Mouse (Mus musculus) Patski (cell line): ENCODE results near the gene Retnlg. TPM values are rescaled to one million over a fixed set of nuclear protein-coding genes. Genes with fewer than 3 reads are reported as not detected.

Experiments used
- ATAC-seq: fragments of 100-300 bp; one replicate; pipeline ENCODE4 v1.8.0; 2021
- CTCF ChIA-PET: fragments of 350-600 bp; sonication (Branson Sonifier 250); formaldehyde crosslinking; loops from one replicate; lab custom pipeline; 2022; ENCODE audit warnings: inconsistent platforms; lab: Charles Lee
- POLR2A ChIA-PET: fragments of 350-600 bp; sonication (Branson Sonifier 250); formaldehyde crosslinking; loops from one replicate; lab custom pipeline; 2022; ENCODE audit warnings: antibody characterized with exemption, inconsistent platforms; lab: Charles Lee
- DNase-seq: peaks from one replicate; pipeline ENCODE4 v3.0.0-alpha.2; 2011; ENCODE audit warnings: low read depth, low spot score
- H3K27me3 ChIP-seq: fragments of 371-371 bp; one replicate; pipeline ENCODE4 v1.5.1; 2021
- CTCF ChIP-seq: fragments of 100-300 bp; IDR thresholded peaks from one replicate; pipeline ENCODE4 v1.5.1; 2021
- in situ Hi-C: fragments of 300-500 bp; cut with MboI; formaldehyde crosslinking; loops from 3 replicates; pipeline ENCODE4 v1.11.1; 2018; ENCODE audit warnings: low pct_unique_long_range_greater_than_20kb, mixed read lengths
- polyA plus RNA-seq: library from polyadenylated mRNA; unstranded; gene quantifications from one replicate; pipeline ENCODE4 v1.2.3, GENCODE M21; 2021

Gene Retnlg
- polyA plus RNA-seq, 1 experiment from 2014 or later = not detected

DNA sequence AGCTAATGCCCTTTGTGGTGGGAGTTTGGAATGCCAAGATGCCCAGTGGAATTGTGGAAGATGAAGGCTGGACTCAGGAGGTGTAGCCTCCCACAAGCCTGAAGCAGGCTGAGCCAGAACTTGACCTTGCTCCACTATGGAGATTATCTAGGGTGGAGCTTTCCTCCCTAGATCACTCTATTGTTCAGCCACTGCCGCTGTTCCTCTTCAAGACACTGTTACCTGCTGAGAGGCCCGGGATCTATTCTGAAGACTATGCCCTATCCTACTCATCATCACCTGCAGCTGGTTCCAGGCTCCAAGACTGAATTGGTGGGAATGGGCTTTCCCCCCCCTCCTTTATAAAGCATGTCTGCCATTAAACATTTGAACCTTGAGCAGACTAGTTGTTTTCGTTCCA, 2.8 kb upstream of the Retnlg start:
- POLR2A ChIA-PET = no interaction called here
- DNase-seq (no peak), ATAC-seq (no peak)
- H3K27me3 ChIP-seq = peaks cover 6% of the 10 kb centered on the region
- CTCF ChIA-PET = no interaction called here
- in situ Hi-C loops = no loop called here
- no peak for TF ChIP-seq CTCF

DNA sequence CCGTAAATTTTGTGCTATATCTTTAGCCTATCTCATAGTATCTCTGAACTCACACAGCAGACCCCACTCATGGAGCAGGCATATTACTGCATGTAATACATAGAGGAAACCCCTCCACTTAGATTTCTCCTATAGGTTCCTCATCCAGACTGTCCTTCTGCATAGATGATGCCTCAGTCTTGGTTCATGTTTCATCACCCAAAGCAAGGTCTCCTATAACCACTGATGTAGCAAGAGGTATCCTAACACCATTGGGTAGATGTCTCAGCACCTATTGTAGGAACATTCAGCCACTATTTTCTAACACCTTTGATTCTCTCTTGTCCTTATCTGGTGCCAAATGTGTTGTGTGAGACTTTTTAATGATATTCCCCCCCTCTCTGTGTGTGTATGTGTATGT, 667 bp upstream of the Retnlg start:
- DNase-seq (no peak), ATAC-seq (no peak)
- peaks cover 8% of the 10 kb centered on the region for H3K27me3 ChIP-seq
- in situ Hi-C loops = no loop called here
- no peak for TF ChIP-seq CTCF
- ChIA-PET POLR2A (no interaction called here), CTCF (no interaction called here)

GRCm38 (mm10) chr16:48890733-48891132, 18.3 kb downstream of the Retnlg start:
- no peak for DNase-seq
- no peak for TF ChIP-seq CTCF
- ChIA-PET CTCF (no interaction called here), POLR2A (no interaction called here)
- ATAC-seq = no peak
- in situ Hi-C loops = no loop called here
- no peaks in the 10 kb centered on the region for H3K27me3 ChIP-seq

- no peak for TF ChIP-seq CTCF
- ChIA-PET POLR2A (no interaction called here), CTCF (no interaction called here)
- H3K27me3 ChIP-seq = no peaks in the 10 kb centered on the region
- ATAC-seq = no peak
- in situ Hi-C loops = no loop called here
- DNase-seq = no peak
Measured at GRCm38 (mm10) chr16:48899868-48900267, 27.4 kb downstream of the Retnlg start.

DNA sequence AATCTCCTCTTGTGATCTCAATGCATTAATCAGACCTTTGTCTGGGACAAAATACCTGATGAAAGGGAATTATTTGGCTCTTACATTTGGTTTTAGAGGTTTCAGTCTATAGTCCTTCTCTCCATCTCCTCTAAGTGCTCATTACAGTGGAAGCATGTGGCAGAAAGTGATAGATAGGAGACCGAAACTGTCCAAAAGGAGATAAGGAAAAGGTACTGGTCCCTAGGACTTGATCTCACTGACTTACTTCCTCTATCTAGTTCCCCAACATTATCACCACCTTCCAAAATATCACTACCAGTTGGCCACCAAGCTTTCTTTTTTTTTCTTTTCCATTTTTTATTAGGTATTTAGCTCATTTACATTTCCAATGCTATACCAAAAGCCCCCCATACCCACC, 38.8 kb downstream of the Retnlg start:
- ChIA-PET POLR2A (no interaction called here), CTCF (no interaction called here)
- no peak for TF ChIP-seq CTCF
- no peaks in the 10 kb centered on the region for H3K27me3 ChIP-seq
- DNase-seq (no peak), ATAC-seq (no peak)
- in situ Hi-C loops = no loop called here

DNA sequence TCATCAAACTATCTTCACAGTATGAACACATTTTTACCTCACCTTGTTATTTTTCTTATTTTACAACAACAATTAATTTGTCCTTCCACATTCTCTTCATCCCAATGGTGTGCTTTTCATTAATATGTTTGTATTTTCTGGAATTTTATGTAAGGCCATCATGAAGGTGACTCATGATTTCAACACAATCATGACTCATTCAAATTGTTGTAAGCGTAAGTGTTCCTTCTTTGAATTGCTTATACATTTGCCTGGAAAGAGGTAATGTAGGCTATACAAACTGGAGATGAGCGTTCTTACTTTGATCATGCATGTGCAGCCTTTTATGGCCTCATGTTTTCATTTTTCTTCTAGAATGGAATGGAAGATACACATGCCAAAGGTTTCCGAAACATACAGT, 40.8 kb downstream of the Retnlg start:
- no peak for TF ChIP-seq CTCF
- in situ Hi-C loops = no loop called here
- CTCF ChIA-PET = interaction anchor here (1.7 kb wide), 1 partner anchor 12 kb away, joined by 6 read pairs; no protein-coding TSS in a partner anchor
- H3K27me3 ChIP-seq = no peaks in the 10 kb centered on the region
- DNase-seq (no peak), ATAC-seq (peak; percentile 67)
- POLR2A ChIA-PET = no interaction called here

GRCm38 (mm10) chr16:48923724-48924123, 51.3 kb downstream of the Retnlg start:
- ChIA-PET POLR2A (no interaction called here), CTCF (interaction anchor here (1.2 kb wide), 1 partner anchor 19 kb away, joined by 3 read pairs; no protein-coding TSS in a partner anchor)
- DNase-seq (no peak), ATAC-seq (no peak)
- no peaks in the 10 kb centered on the region for H3K27me3 ChIP-seq
- in situ Hi-C loops = no loop called here
- no peak for TF ChIP-seq CTCF

Other genes with a start within 250 kb of the Retnlg start
- gene Trat1, start 100.6 kb upstream of the Retnlg start, polyA plus RNA-seq = not detected
- not detected for gene Retnlb, start 55.8 kb upstream of the Retnlg start, polyA plus RNA-seq
- gene Retnla, start 30.1 kb upstream of the Retnlg start, polyA plus RNA-seq = not detected
- 46.2 TPM for gene Dzip3, start 121.5 kb downstream of the Retnlg start, polyA plus RNA-seq
- 20.1 TPM for gene Cip2a, start 121.6 kb downstream of the Retnlg start, polyA plus RNA-seq
- not detected for gene Myh15, start 184.9 kb downstream of the Retnlg start, polyA plus RNA-seq